In the genomic region with DNA sequence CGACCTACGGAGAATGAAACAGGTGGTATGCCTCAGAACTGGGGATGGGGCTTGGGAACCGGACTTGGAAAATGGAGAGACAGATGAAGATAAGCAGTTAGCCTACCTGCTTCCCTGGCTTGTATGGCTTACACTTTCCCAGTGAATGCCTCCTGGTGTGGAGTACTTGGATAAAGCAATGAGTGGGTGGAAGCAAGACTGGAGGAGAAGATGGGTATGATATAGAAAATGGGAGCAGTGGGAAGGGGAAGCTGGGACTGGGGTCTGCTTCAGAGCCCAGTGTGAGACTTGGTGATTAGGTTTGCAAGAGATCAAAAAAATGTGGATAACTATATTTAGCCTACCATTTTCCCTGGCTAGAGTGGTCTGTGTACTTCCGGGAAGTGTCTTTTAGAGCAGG, we compare ENCODE assay signal across 15 mouse cellular contexts.
"Had no signal": no experiment of that assay in that cellular context is flagged by ENCODE, and none has a peak within 500 bp of the region (broad histone marks: within the 10 kb centered on the region; RNA-seq: fewer than 3 reads in every experiment).

No protein-coding gene starts in this region.

- H3K36me3 ChIP-seq: lung, embryonic 15.5 days; midbrain, embryonic 13.5 days; midbrain, embryonic 15.5 days; neural tube, embryonic 12.5 days; stomach, embryonic 15.5 days had no signal

- H3K4me1 ChIP-seq: lung, embryonic 15.5 days; megakaryocyte, embryonic 14.5 days; midbrain, embryonic 13.5 days; midbrain, embryonic 15.5 days; neural tube, embryonic 12.5 days; stomach, embryonic 15.5 days had no signal

- H3K27ac ChIP-seq: lung, embryonic 15.5 days; macrophage; midbrain, embryonic 13.5 days; midbrain, embryonic 15.5 days; neural tube, embryonic 12.5 days; stomach, embryonic 15.5 days; stomach, postnatal 0 days had no signal

- H3K9me3 ChIP-seq: lung, embryonic 15.5 days; midbrain, embryonic 13.5 days; midbrain, embryonic 15.5 days; neural tube, embryonic 12.5 days; stomach, embryonic 15.5 days had no signal

- H3K9ac ChIP-seq: lung, embryonic 15.5 days; midbrain, embryonic 13.5 days; midbrain, embryonic 15.5 days; neural tube, embryonic 12.5 days; stomach, embryonic 15.5 days had no signal

- H3K27me3 ChIP-seq: lung, embryonic 15.5 days; megakaryocyte, embryonic 14.5 days; midbrain, embryonic 13.5 days; midbrain, embryonic 15.5 days; neural tube, embryonic 12.5 days; stomach, embryonic 15.5 days had no signal

- DNase-seq: lung, adult 2 months; lung, postnatal 14 days; lung, postnatal 36 days; right cerebral cortex, postnatal 14 days; thymus, adult 2 months; thymus, postnatal 25 days; thymus, postnatal 4 days had no signal

- H3K4me3 ChIP-seq: lung, embryonic 15.5 days; megakaryocyte, embryonic 14.5 days; midbrain, embryonic 13.5 days; midbrain, embryonic 15.5 days; neural tube, embryonic 12.5 days; stomach, embryonic 15.5 days had no signal
